Mouse (Mus musculus) MEL (cell line): ENCODE data around the gene B9d1. TPM values are rescaled to one million over a fixed set of nuclear protein-coding genes. Genes with fewer than 3 reads are reported as not detected.

ENCODE experiments used
- DNase-seq: peaks from one replicate; pipeline ENCODE4 v3.0.0; 2011; ENCODE audit warnings: low read depth, low spot score
- H3K27ac ChIP-seq: 2 replicates; pipeline ENCODE4 v1.5.1; 2012; ENCODE audit warnings: low read depth, mild to moderate bottlenecking, control low read depth, low read length, moderate library complexity; ENCODE audit not compliant: control insufficient read depth
- H3K27me3 ChIP-seq, 2 experiments: fragments of 150-350 bp in 1 of 2; sonication (generic) in 1 of 2; 2 replicates each; pipeline ENCODE4 v1.6.1; 2012; ENCODE audit warnings: low read length in 2 of 2, mild to moderate bottlenecking in 2 of 2, improper control_type of control experiment in 1 of 2, moderate library complexity in 1 of 2; ENCODE audit not compliant: insufficient read depth in 2 of 2, control insufficient read depth in 1 of 2
- H3K36me3 ChIP-seq, 2 experiments: 2 replicates each; pipeline ENCODE4 v1.6.1; 2012 to 2014; ENCODE audit warnings: low read length in 2 of 2, improper control_type of control experiment in 1 of 2, inconsistent platforms in 1 of 2, mild to moderate bottlenecking in 1 of 2; ENCODE audit not compliant: insufficient read depth in 2 of 2, control insufficient read depth in 1 of 2
- H3K4me1 ChIP-seq, 2 experiments: fragments of 150-350 bp in 1 of 2; sonication (generic) in 1 of 2; 2 replicates each; pipeline ENCODE4 v1.6.1; 2012; ENCODE audit warnings: low read length in 2 of 2, improper control_type of control experiment in 1 of 2, mild to moderate bottlenecking in 1 of 2; ENCODE audit not compliant: insufficient read depth in 2 of 2, control insufficient read depth in 1 of 2
- H3K4me3 ChIP-seq, 2 experiments: fragments of 150-350 bp in 1 of 2; sonication (generic) in 1 of 2; 2 replicates each; pipeline ENCODE4 v1.5.1; 2012; ENCODE audit warnings: low read depth in 2 of 2, low read length in 2 of 2, mild to moderate bottlenecking in 2 of 2, moderate library complexity in 2 of 2, control low read depth in 1 of 2, improper control_type of control experiment in 1 of 2; ENCODE audit not compliant: control insufficient read depth in 1 of 2, insufficient read depth in 1 of 2
- H3K79me2 ChIP-seq: 2 replicates; pipeline ENCODE4 v1.6.1; 2012; ENCODE audit warnings: mild to moderate bottlenecking, low read length, moderate library complexity; ENCODE audit not compliant: control insufficient read depth, poor library complexity, insufficient read depth
- H3K9ac ChIP-seq: 2 replicates; pipeline ENCODE4 v1.6.1; 2012; ENCODE audit warnings: low read depth, mild to moderate bottlenecking, control low read depth, low read length, moderate library complexity; ENCODE audit not compliant: control insufficient read depth, poor library complexity, severe bottlenecking
- H3K9me3 ChIP-seq: fragments of 150-350 bp; sonication (generic); replicated peaks from 2 replicates; pipeline ENCODE4 v1.6.1; 2012; ENCODE audit warnings: mild to moderate bottlenecking, low read length, improper control_type of control experiment, moderate library complexity; ENCODE audit not compliant: insufficient read depth
- BHLHE40 ChIP-seq: IDR thresholded peaks from 2 replicates; pipeline ENCODE4 v1.6.1; 2012; ENCODE audit warnings: low read depth, mild to moderate bottlenecking, inconsistent platforms, low read length, improper control_type of control experiment, borderline replicate concordance
- CTCF ChIP-seq, 3 experiments: IDR thresholded peaks in 2 of 3; conservative IDR thresholded peaks in 1 of 3; 2 replicates each; pipeline ENCODE4 v1.5.1; 2011 to 2012; ENCODE audit warnings: low read length in 3 of 3, low read depth in 2 of 3, mild to moderate bottlenecking in 2 of 3, improper control_type of control experiment in 1 of 3, inconsistent platforms in 1 of 3, mixed read lengths in 1 of 3, moderate library complexity in 1 of 3; ENCODE audit not compliant: control insufficient read depth in 1 of 3, insufficient read depth in 1 of 3, poor library complexity in 1 of 3, severe bottlenecking in 1 of 3
- ETS1 ChIP-seq: IDR thresholded peaks from 2 replicates; pipeline ENCODE4 v1.6.1; 2012; ENCODE audit warnings: low read depth, mild to moderate bottlenecking, inconsistent platforms, low read length, improper control_type of control experiment, moderate library complexity
- GATA1 ChIP-seq: IDR thresholded peaks from 2 replicates; pipeline ENCODE4 v1.6.1; 2011; ENCODE audit warnings: low read depth, low read length, improper control_type of control experiment
- JUND ChIP-seq: IDR thresholded peaks from 2 replicates; pipeline ENCODE4 v1.6.1; 2011; ENCODE audit warnings: low read depth, mild to moderate bottlenecking, improper control_type of control experiment, low read length
- KAT2A ChIP-seq: conservative IDR thresholded peaks from 2 replicates; pipeline ENCODE4 v1.6.1; 2012; ENCODE audit warnings: low read depth, low read length, improper control_type of control experiment, inconsistent platforms
- MAFK ChIP-seq: IDR thresholded peaks from 2 replicates; pipeline ENCODE4 v1.6.1; 2011; ENCODE audit warnings: low read depth, mild to moderate bottlenecking, low read length, improper control_type of control experiment, borderline replicate concordance
- MAZ ChIP-seq: IDR thresholded peaks from 2 replicates; pipeline ENCODE4 v1.6.1; 2012; ENCODE audit warnings: low read depth, mild to moderate bottlenecking, inconsistent platforms, low read length, improper control_type of control experiment
- MEF2A ChIP-seq: IDR thresholded peaks from 2 replicates; pipeline ENCODE4 v1.6.1; 2014; ENCODE audit warnings: low read depth, mild to moderate bottlenecking, inconsistent platforms, low read length, improper control_type of control experiment; ENCODE audit not compliant: poor library complexity, insufficient replicate concordance, severe bottlenecking; ENCODE audit errors: extremely low read depth
- MXI1 ChIP-seq: IDR thresholded peaks from 2 replicates; pipeline ENCODE4 v1.6.1; 2011; ENCODE audit warnings: mild to moderate bottlenecking, low read depth, low read length, improper control_type of control experiment
- MYB ChIP-seq: IDR thresholded peaks from 2 replicates; pipeline ENCODE4 v1.6.1; 2011; ENCODE audit warnings: mild to moderate bottlenecking, low read depth, low read length, improper control_type of control experiment
- MYC ChIP-seq: IDR thresholded peaks from 2 replicates; pipeline ENCODE4 v1.6.1; 2011; ENCODE audit warnings: low read depth, mild to moderate bottlenecking, low read length, improper control_type of control experiment, moderate library complexity
- NELFE ChIP-seq: IDR thresholded peaks from 2 replicates; pipeline ENCODE4 v1.6.1; 2011; ENCODE audit warnings: low read depth, low read length, improper control_type of control experiment
- POLR2A ChIP-seq, 2 experiments: IDR thresholded peaks; 2 replicates each; pipeline ENCODE4 v1.6.1; 2011 to 2012; ENCODE audit warnings: low read length in 2 of 2, mild to moderate bottlenecking in 2 of 2, control low read depth in 1 of 2, improper control_type of control experiment in 1 of 2, low read depth in 1 of 2, moderate library complexity in 1 of 2; ENCODE audit not compliant: control insufficient read depth in 1 of 2, insufficient read depth in 1 of 2, poor library complexity in 1 of 2
- POLR2AphosphoS5 ChIP-seq: IDR thresholded peaks from 2 replicates; pipeline ENCODE4 v1.6.1; 2012; ENCODE audit warnings: low read depth, borderline replicate concordance, mild to moderate bottlenecking, inconsistent platforms, low read length, moderate library complexity, mixed read lengths
- RAD21 ChIP-seq: IDR thresholded peaks from 2 replicates; pipeline ENCODE4 v1.6.1; 2011; ENCODE audit warnings: mild to moderate bottlenecking, low read depth, low read length, improper control_type of control experiment
- RCOR1 ChIP-seq: IDR thresholded peaks from 2 replicates; pipeline ENCODE4 v1.6.1; 2012; ENCODE audit warnings: low read depth, mild to moderate bottlenecking, inconsistent platforms, low read length, improper control_type of control experiment
- SMC3 ChIP-seq: IDR thresholded peaks from 2 replicates; pipeline ENCODE4 v1.6.1; 2011; ENCODE audit warnings: low read depth, low read length, improper control_type of control experiment
- TCF12 ChIP-seq: IDR thresholded peaks from 2 replicates; pipeline ENCODE4 v1.6.1; 2014; ENCODE audit warnings: low read depth, mild to moderate bottlenecking, inconsistent platforms, low read length, improper control_type of control experiment, moderate library complexity
- UBTF ChIP-seq: IDR thresholded peaks from 2 replicates; pipeline ENCODE4 v1.6.1; 2012; ENCODE audit warnings: low read depth, mild to moderate bottlenecking, inconsistent platforms, low read length, improper control_type of control experiment, moderate library complexity, borderline replicate concordance; ENCODE audit not compliant: insufficient read depth
- ZC3H11A ChIP-seq: IDR thresholded peaks from 2 replicates; pipeline ENCODE4 v1.6.1; 2012; ENCODE audit warnings: low read depth, mild to moderate bottlenecking, inconsistent platforms, low read length, improper control_type of control experiment
- polyA plus RNA-seq, 2 experiments: library from polyadenylated mRNA; stranded (reverse) in 1 of 2; unstranded in 1 of 2; fragments of >175 nt in 1 of 2; fragments of >200 nt in 1 of 2; gene quantifications; 2 replicates each; pipeline versions ENCODE4 v1.2.1 to v1.2.4; 2012; ENCODE audit warnings: low replicate concordance in 2 of 2, low read depth in 1 of 2; ENCODE audit not compliant: insufficient read length in 2 of 2, insufficient read depth in 1 of 2, missing spikeins in 1 of 2
- total RNA-seq: library from RNA; depleted of rRNA; stranded (reverse); fragments of 300-350 nt; gene quantifications from 2 replicates; pipeline ENCODE4 v1.2.3, GENCODE M21; 2012

Gene B9d1
- total and polyA plus RNA-seq, 3 experiments: 22.5 to 27.2 TPM; not detected in 1

DNA sequence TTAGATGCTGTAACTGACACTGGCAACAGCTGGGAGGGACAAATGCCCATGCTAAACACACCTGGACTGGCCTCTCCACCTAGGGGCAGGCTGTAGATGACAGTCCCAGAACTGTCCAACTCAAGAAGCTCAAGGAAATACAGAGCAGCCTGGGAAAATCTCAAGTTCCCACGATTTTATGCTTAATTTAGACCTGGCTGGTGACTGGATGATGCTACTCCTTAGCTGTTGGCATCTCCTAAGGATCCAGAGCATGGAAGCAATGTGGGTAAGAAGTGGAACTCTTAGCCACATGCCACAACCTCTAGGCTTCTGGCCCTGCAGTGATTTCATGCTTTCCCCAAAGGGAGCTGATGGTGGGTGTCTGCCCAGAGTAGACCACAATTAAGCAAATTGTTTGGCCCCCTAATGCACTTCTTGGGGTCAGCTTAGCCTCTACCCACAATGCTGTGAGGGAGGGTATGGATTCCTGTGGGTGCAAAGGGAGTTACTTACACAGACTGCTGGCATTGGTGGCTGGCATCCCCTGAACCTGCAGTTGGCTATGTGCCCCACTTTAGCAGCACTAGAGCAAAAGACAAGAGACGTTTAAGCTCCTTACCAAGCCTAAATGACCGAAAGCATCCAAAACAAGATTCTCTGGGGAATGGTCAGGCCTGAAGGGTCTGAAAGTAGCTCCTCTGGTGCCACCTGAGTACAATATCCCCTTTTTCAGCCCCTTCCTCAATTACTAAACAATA is 48.2 kb downstream of the B9d1 start:
- H3K27me3 ChIP-seq: no peaks in the 10 kb centered on the region

DNA sequence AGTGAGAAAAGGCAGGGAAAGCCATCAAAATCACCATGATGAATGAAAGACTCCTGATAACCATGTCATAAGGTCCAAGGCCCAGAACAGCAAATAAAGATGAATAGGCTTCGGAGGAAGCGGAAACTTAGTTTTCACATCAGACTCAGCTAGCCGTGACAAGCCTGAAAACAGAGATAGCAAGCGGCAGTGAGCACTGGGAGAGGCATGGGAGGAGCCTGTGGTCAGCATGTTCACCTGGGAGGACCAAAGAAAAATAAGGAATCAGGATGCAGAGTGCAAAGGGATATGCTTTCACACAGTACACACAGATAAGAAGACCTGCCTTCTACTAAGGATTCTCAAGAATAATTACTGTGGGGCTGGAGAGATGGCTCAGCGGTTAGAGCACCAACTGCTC is 54.6 kb downstream of the B9d1 start:
- H3K9me3 ChIP-seq: no peaks in the 10 kb centered on the region
- H3K4me1 ChIP-seq: peaks cover 6 to 7% of the 10 kb centered on the region in 2 experiments; a peak in 3 of 4 replicates
- H3K4me3 ChIP-seq: no peak overlapping the region
- no peak overlapping the region for H3K9ac ChIP-seq
- TF ChIP-seq MYC (no peak), MEF2A (no peak), NELFE (no peak), RCOR1 (no peak), POLR2AphosphoS5 (no peak), UBTF (no peak), TCF12 (no peak), MYB (no peak), RAD21 (no peak), MAZ (no peak), SMC3 (no peak), ETS1 (no peak), MAFK (no peak), MXI1 (no peak), GATA1 (no peak), CTCF (IDR thresholded peaks at IDR 0.05 in 2 of 3, conservative IDR thresholded peaks at IDR 0.05 in 1 of 3; ENCODE audit: control insufficient read depth in 1 of 3, insufficient read depth in 1 of 3, low read depth in 2 of 3, low read length in 3 of 3, poor library complexity in 1 of 3, severe bottlenecking in 1 of 3) (no peak), KAT2A (no peak), ZC3H11A (no peak), BHLHE40 (no peak), JUND (no peak)
- TF ChIP-seq, all 39 proteins: peak for 0
- H3K27ac ChIP-seq: no peak overlapping the region
- H3K36me3 ChIP-seq: peaks cover 0 to 4% of the 10 kb centered on the region in 2 experiments; a peak in 2 of 4 replicates
- no peaks in the 10 kb centered on the region for H3K27me3 ChIP-seq
- H3K79me2 ChIP-seq: no peaks in the 10 kb centered on the region; the same call in 1 of the 2 replicates
- no peak for DNase-seq

More for the DNA sequence above, 48.2 kb downstream of the B9d1 start:
- no peaks in the 10 kb centered on the region for H3K9me3 ChIP-seq
- TF ChIP-seq NELFE: no peak
- no peak for TF ChIP-seq CTCF (IDR thresholded peaks at IDR 0.05 in 2 of 3, conservative IDR thresholded peaks at IDR 0.05 in 1 of 3; ENCODE audit: control insufficient read depth in 1 of 3, insufficient read depth in 1 of 3, low read depth in 2 of 3, low read length in 3 of 3, poor library complexity in 1 of 3, severe bottlenecking in 1 of 3)
- no peak for TF ChIP-seq POLR2A (IDR thresholded peaks at IDR 0.05; ENCODE audit: control insufficient read depth in 1 of 2, insufficient read depth in 1 of 2, low read depth in 1 of 2, low read length in 2 of 2, poor library complexity in 1 of 2)
- H3K36me3 ChIP-seq: peaks cover 0 to 4% of the 10 kb centered on the region in 2 experiments; a peak in 2 of 4 replicates
- no peak overlapping the region for H3K9ac ChIP-seq
- no peak for DNase-seq
- H3K79me2 ChIP-seq: no peaks in the 10 kb centered on the region
- no peak overlapping the region for H3K27ac ChIP-seq
- no peak overlapping the region for H3K4me3 ChIP-seq
- H3K4me1 ChIP-seq: peaks cover 0 to 6% of the 10 kb centered on the region in 2 experiments; a peak in 2 of 4 replicates
